Mouse (Mus musculus) heart, embryonic 16.5 days (tissue): ENCODE results near the gene Neurod2. TPM values are rescaled to one million over a fixed set of nuclear protein-coding genes. Genes with fewer than 3 reads are reported as not detected.

Experiments
- ATAC-seq: fragments of 200-750 bp; cut with Nextera tagmentation; replicated peaks from 2 replicates; pipeline ENCODE4 v1.8.0; 2017; ENCODE audit warnings: moderate number of reproducible peaks; ENCODE audit not compliant: insufficient read depth, low FRiP score; ENCODE audit errors: extremely low read depth
- H3K27ac ChIP-seq: fragments of 300-500 bp; sonication (generic); 2 replicates; pipeline ENCODE4 v1.5.1; 2014; ENCODE audit warnings: mild to moderate bottlenecking, low read length, control low read depth, moderate library complexity
- H3K27me3 ChIP-seq: fragments of 300-500 bp; sonication (generic); 2 replicates; pipeline ENCODE4 v1.6.1; 2014; ENCODE audit warnings: low read length, mixed read lengths; ENCODE audit not compliant: control insufficient read depth, insufficient read depth
- H3K36me3 ChIP-seq: fragments of 300-500 bp; sonication (generic); 2 replicates; pipeline ENCODE4 v1.6.1; 2014; ENCODE audit not compliant: control insufficient read depth, insufficient read depth
- H3K4me1 ChIP-seq: fragments of 300-500 bp; sonication (generic); 2 replicates; pipeline ENCODE4 v1.6.1; 2014; ENCODE audit warnings: low read length, mixed read lengths; ENCODE audit not compliant: control insufficient read depth, insufficient read depth
- H3K4me2 ChIP-seq: fragments of 300-500 bp; sonication (generic); 2 replicates; pipeline ENCODE4 v1.6.1; 2014; ENCODE audit warnings: low read depth, mild to moderate bottlenecking, control low read depth, low read length
- H3K4me3 ChIP-seq: fragments of 300-500 bp; sonication (generic); 2 replicates; pipeline ENCODE4 v1.5.1; 2014; ENCODE audit warnings: mild to moderate bottlenecking, control low read depth, low read length
- H3K9ac ChIP-seq: fragments of 300-500 bp; sonication (generic); 2 replicates; pipeline ENCODE4 v1.6.1; 2014; ENCODE audit warnings: low read length, control low read depth
- H3K9me3 ChIP-seq: fragments of 300-500 bp; sonication (generic); replicated peaks from 2 replicates; pipeline ENCODE4 v1.6.1; 2016; ENCODE audit warnings: low read length; ENCODE audit not compliant: control insufficient read depth
- WGBS: fragments of 180-500 bp; shearing (Covaris S2); extraction: QIAGEN DNeasy Blood & Tissue Kit; methylation state at CpG from one replicate; pipeline ENCODE4 v1.1.7; 2014; 5-methylcytosine and 5-hydroxymethylcytosine counted together
- polyA plus RNA-seq: library from polyadenylated mRNA; unstranded; fragments of >200 nt; fragmentation: Nextera tagmentation; extraction: Ambion mirVana; gene quantifications from 2 replicates; pipeline ENCODE4 v1.2.1, GENCODE M21; 2015

The Neurod2 gene
- polyA plus RNA-seq, 1 experiment from 2014 or later, result not detected

DNA sequence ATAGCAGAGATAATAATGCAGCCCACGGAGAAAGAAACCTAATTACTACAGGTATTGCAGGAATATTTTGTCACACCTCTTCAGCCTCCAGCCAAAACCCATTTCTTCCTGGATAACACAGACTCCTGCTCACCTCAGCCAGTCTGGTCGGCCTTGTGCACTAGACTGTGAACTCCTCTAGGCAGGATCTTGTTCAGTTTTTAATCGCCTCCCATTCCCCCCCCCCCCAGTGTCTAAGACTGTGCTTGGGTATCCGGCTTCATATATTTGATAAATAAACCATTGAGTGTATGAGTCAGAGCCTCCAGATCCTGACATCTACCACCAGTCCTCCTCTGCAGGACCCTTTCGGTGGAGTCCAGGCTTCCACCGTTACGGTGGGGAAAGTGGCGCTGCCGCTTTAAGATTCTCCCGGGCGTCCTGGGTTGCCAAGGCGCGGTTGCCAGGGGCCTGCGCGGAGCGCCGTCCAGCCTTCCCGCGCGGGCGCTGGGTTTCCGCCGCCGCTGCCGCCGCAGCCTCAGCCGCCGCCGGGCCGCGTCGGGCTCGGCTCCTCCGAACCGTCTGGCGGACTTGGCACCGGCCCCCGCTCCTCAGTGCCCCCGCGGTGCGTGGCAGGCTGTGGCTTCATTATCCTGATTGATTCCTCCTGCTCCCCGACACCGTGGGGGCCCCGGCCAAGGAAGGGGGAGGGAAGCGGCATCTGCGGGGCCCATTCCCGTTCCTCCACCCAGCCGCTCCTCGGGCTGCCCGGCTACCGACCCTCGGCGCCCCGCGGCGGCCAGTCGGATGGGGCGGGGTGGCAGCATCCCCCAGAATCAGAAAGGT is 35.0 kb downstream of the Neurod2 start:
- Histone ChIP-seq H3K4me3 (peak overlapping the region; percentile 59), H3K27me3 (peaks cover 19% of the 10 kb centered on the region; the same call in 1 of the 2 replicates), H3K9ac (peak overlapping the region; percentile 67), H3K9me3 (no peaks in the 10 kb centered on the region), H3K4me2 (peak overlapping the region; percentile 94), H3K27ac (no peak overlapping the region), H3K36me3 (no peaks in the 10 kb centered on the region), H3K4me1 (peaks cover 22% of the 10 kb centered on the region)
- WGBS, result 2% methylated on average over 58 of the region's 58 CpGs
- peak; percentile 72 for ATAC-seq

DNA sequence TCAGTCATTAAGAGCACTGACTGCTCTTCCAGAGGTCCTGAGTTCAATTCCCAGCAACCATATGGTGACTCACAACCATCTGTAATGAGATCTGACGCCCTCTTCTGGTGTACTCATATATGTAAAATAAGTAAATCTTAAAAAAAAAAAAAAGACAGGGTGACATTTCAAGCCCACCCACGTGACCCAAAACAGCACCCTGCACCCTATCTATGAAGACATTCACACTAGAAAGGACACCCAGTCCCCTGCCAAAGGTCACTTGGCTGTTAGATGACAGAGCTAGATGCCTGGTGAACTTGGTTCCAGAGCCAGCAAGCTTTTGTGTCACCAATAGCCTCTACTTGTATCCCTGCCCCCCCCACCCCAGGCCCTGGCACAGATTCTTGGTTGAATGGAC is 36.4 kb downstream of the Neurod2 start:
- Histone ChIP-seq H3K27me3 (peaks cover 19% of the 10 kb centered on the region; the same call in 1 of the 2 replicates), H3K36me3 (no peaks in the 10 kb centered on the region), H3K4me2 (no peak overlapping the region), H3K9me3 (no peaks in the 10 kb centered on the region), H3K4me3 (no peak overlapping the region), H3K4me1 (peaks cover 18% of the 10 kb centered on the region), H3K9ac (no peak overlapping the region), H3K27ac (no peak overlapping the region)
- no peak for ATAC-seq
- WGBS, result 41% methylated on average over 2 of the region's 2 CpGs

DNA sequence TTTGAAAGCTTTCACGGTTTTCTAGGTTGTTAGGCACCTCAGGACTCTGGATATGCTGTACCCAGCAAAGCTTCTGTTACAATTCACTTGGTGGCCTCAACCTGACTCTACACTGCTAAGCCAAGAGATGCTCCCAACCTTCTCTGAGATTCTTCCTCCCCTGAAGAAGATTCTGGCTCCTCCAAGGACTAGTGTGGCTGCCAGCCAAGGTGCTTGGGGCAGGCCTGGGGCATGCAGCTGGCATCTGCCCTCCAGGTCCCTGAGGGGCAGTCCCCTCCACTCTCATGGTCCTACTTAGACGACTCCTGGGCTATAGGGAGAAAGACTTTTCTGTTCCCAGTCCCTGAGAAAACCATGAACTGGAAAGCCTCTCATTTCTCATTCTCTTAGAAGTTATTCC is 38.5 kb downstream of the Neurod2 start:
- H3K4me1 ChIP-seq, result peaks cover 8% of the 10 kb centered on the region
- no peak overlapping the region for H3K27ac ChIP-seq
- 69% methylated on average over 2 of the region's 2 CpGs for WGBS
- no peaks in the 10 kb centered on the region for H3K36me3 ChIP-seq
- no peaks in the 10 kb centered on the region for H3K9me3 ChIP-seq
- H3K4me3 ChIP-seq, result no peak overlapping the region
- H3K9ac ChIP-seq, result no peak overlapping the region
- no peak for ATAC-seq
- H3K27me3 ChIP-seq, result peaks cover 14% of the 10 kb centered on the region; the same call in 1 of the 2 replicates
- no peak overlapping the region for H3K4me2 ChIP-seq

DNA sequence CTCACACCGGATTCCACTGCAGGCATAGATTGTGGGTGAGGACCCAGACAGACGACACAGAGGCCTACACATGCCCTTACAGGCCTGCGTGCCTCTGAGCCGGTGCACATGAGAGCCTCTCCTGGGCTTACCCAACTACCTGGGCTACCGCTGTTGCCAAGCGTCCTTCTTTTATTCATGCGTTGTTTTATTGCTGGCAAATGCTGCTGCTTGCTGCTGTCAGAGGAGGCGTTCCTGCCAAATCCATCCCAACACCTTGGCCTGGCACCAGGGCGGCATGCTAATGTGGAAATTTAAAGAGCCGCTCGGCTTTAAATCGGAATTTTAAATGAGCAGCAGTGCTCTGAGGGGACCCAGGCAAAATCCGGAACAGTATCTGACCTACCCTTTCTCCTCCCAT is 39.6 kb downstream of the Neurod2 start:
- Histone ChIP-seq H3K4me2 (no peak overlapping the region), H3K4me1 (peaks cover 5% of the 10 kb centered on the region), H3K4me3 (no peak overlapping the region), H3K9ac (no peak overlapping the region), H3K9me3 (no peaks in the 10 kb centered on the region), H3K27ac (no peak overlapping the region), H3K36me3 (no peaks in the 10 kb centered on the region), H3K27me3 (peaks cover 6% of the 10 kb centered on the region; the same call in 1 of the 2 replicates)
- no peak for ATAC-seq
- 49% methylated on average over 13 of the region's 13 CpGs for WGBS

DNA sequence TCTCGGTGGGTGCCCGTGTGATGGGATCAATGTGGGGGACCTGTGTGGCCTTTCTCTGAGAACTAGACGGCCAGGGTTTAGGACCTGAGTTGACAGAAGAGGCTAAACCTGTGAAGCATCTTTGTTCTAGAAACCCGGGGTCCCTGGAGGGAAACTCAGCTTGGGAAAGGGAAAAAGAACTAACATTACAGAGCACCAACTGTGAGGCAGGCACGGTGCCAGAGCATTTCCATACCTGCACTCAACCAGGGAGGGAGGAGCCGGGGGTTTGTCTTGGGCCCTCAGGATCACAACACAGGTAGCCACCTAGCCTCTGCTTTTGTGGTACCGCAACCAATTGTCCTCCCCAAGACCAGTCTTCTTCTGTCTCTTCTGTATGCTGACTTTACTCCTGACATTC is 41.5 kb downstream of the Neurod2 start:
- 0 out of 2 replicates have a peak, but pooled peaks cover 2% of the 10 kb centered on the region for H3K27me3 ChIP-seq
- no peak overlapping the region for H3K4me2 ChIP-seq
- no peak for ATAC-seq
- H3K9me3 ChIP-seq, result no peaks in the 10 kb centered on the region
- H3K27ac ChIP-seq, result no peak overlapping the region
- WGBS, result 52% methylated on average over 7 of the region's 7 CpGs
- H3K36me3 ChIP-seq, result no peaks in the 10 kb centered on the region
- peaks cover 5% of the 10 kb centered on the region; the same call in 1 of the 2 replicates for H3K4me1 ChIP-seq
- no peak overlapping the region for H3K4me3 ChIP-seq
- H3K9ac ChIP-seq, result no peak overlapping the region

DNA sequence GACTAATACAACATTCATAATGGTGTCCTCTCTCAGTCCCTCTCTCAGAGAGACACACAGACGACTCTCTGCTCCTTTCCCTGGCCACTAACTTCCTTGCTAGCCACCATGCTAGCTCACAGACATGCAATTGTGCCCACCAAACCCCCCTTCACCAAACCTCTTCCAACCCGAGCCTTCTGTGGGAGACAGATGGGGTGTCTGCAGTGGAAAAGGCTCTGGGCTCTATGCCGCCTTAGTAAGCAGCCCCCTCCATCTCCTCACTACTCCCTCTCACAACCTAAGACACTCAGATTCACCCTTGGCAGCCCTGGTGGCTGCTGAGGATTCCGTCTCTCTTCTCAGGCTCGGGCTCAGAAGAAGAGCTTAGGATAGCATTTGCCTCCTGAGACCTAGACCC is 41.9 kb downstream of the Neurod2 start:
- H3K4me3 ChIP-seq, result no peak overlapping the region
- no peaks in the 10 kb centered on the region for H3K9me3 ChIP-seq
- 35% methylated on average over 5 of the region's 5 CpGs for WGBS
- ATAC-seq, result no peak
- peaks cover 5% of the 10 kb centered on the region; the same call in 1 of the 2 replicates for H3K4me1 ChIP-seq
- H3K27ac ChIP-seq, result no peak overlapping the region
- no peak overlapping the region for H3K9ac ChIP-seq
- 0 out of 2 replicates have a peak, but pooled peaks cover 2% of the 10 kb centered on the region for H3K27me3 ChIP-seq
- H3K4me2 ChIP-seq, result no peak overlapping the region
- no peaks in the 10 kb centered on the region for H3K36me3 ChIP-seq

DNA sequence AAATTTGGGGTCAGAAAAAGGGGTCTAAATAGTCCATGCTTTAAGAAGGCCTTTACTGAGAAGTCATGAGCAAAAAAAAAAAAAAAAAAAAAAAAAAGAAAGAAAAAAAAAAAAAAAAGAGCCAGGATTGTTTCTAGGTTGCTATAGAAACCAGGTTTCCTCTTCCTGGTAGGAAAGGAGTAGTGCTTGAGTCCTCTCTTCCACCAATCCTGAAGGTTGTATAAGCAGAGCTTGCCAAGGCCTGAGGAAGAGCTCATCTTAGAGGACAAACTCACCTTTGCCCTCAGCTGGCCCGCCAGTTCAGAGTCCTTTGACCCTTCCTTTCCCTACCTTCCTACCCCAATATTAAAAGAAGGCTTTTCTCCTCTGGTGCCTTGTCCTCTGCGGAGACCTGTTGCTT is 44.1 kb downstream of the Neurod2 start:
- Histone ChIP-seq H3K36me3 (no peaks in the 10 kb centered on the region), H3K4me2 (no peak overlapping the region), H3K9me3 (no peaks in the 10 kb centered on the region), H3K4me1 (peaks cover 5% of the 10 kb centered on the region; the same call in 1 of the 2 replicates), H3K27me3 (no peaks in the 10 kb centered on the region), H3K9ac (no peak overlapping the region), H3K4me3 (no peak overlapping the region), H3K27ac (no peak overlapping the region)
- 74% methylated on average over 2 of the region's 2 CpGs for WGBS
- no peak for ATAC-seq

DNA sequence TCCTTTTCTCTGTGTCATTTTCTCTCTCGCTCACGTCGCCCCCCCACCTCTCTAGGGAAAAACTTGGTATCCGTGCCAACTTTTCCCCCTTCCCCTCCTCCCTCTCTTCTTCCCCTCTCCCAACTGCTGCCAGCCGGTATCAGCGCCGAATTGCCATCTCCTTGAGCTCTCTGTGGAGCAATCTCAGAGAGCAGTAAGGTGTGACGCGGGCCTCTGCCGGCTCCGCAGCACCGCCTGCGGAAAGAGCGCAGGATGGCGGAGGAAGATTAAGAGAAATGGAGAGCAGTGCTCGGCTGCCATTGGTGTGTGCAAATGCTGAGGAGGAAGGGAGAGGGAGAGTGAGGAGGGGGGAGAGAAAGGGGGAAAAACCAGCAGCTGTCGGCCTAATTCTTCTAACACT is 45.2 kb downstream of the Neurod2 start:
- ATAC-seq, result no peak
- Histone ChIP-seq H3K27me3 (no peaks in the 10 kb centered on the region), H3K36me3 (no peaks in the 10 kb centered on the region), H3K9me3 (no peaks in the 10 kb centered on the region), H3K27ac (no peak overlapping the region), H3K4me2 (peak overlapping the region; percentile 65), H3K9ac (0 out of 2 replicates have a peak overlapping the region, but pooled peaks have one; percentile 45), H3K4me1 (peaks cover 5% of the 10 kb centered on the region; the same call in 1 of the 2 replicates), H3K4me3 (peak overlapping the region; percentile 35)
- under 1% methylated on average over 17 of the region's 17 CpGs for WGBS

DNA sequence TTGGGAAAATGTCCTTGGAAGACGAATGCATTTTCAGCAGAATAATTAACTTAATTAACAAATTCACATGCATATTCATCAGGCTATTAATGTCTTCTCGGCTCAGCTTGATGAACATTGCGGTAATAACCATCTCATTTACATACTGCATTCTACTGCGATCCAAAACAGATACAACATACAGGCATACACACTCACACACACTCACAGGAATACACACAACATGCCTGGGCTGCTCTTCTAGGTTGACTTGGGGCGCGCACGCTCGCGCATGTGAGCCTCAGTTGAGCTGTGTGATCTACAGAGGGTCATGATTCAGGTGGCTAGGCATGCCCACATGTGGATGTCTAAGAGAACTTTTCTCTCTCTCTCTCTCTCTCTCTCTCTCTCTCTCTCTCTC is 45.7 kb downstream of the Neurod2 start:
- 32% methylated on average over 9 of the region's 9 CpGs for WGBS
- Histone ChIP-seq H3K4me1 (peaks cover 5% of the 10 kb centered on the region; the same call in 1 of the 2 replicates), H3K27me3 (no peaks in the 10 kb centered on the region), H3K4me3 (no peak overlapping the region), H3K9ac (no peak overlapping the region), H3K36me3 (no peaks in the 10 kb centered on the region), H3K9me3 (no peaks in the 10 kb centered on the region), H3K27ac (no peak overlapping the region), H3K4me2 (no peak overlapping the region)
- ATAC-seq, result no peak
